Mouse (Mus musculus) neural tube, embryonic 13.5 days (tissue): ENCODE results near the gene 4921509C19Rik. TPM values are rescaled to one million over a fixed set of nuclear protein-coding genes. Genes with fewer than 3 reads are reported as not detected.
"Not testable (repeated sequence)": the region's sequence is repeated elsewhere in the genome, so short reads cannot be mapped to it uniquely, and the experiment has no call there.

Experiments used
- ATAC-seq: fragments of 200-750 bp; cut with Nextera tagmentation; 2 replicates; pipeline ENCODE4 v1.8.0; 2017; ENCODE audit warnings: low read depth, mild to moderate bottlenecking, moderate TSS enrichment, moderate library complexity
- H3K27ac ChIP-seq: fragments of 300-500 bp; sonication (generic); replicated peaks from 2 replicates; pipeline ENCODE4 v1.5.1; 2015; ENCODE audit warnings: moderate library complexity, mild to moderate bottlenecking, inconsistent platforms
- H3K27me3 ChIP-seq: fragments of 300-500 bp; sonication (generic); 2 replicates; pipeline ENCODE4 v1.6.1; 2015; ENCODE audit warnings: mild to moderate bottlenecking, inconsistent platforms
- H3K36me3 ChIP-seq: fragments of 300-500 bp; sonication (generic); 2 replicates; pipeline ENCODE4 v1.6.1; 2015; ENCODE audit warnings: mild to moderate bottlenecking, inconsistent platforms
- H3K4me1 ChIP-seq: fragments of 300-500 bp; sonication (generic); replicated peaks from 2 replicates; pipeline ENCODE4 v1.6.1; 2015; ENCODE audit warnings: inconsistent platforms
- H3K4me2 ChIP-seq: fragments of 300-500 bp; sonication (generic); 2 replicates; pipeline ENCODE4 v1.6.1; 2015; ENCODE audit warnings: inconsistent platforms, mild to moderate bottlenecking, moderate library complexity
- H3K4me3 ChIP-seq: fragments of 300-500 bp; sonication (generic); 2 replicates; pipeline ENCODE4 v1.5.1; 2015; ENCODE audit warnings: mild to moderate bottlenecking, inconsistent platforms
- H3K9ac ChIP-seq: fragments of 300-500 bp; sonication (generic); 2 replicates; pipeline ENCODE4 v1.6.1; 2015; ENCODE audit warnings: moderate library complexity, mild to moderate bottlenecking, inconsistent platforms
- H3K9me3 ChIP-seq: fragments of 300-500 bp; sonication (generic); 2 replicates; pipeline ENCODE4 v1.6.1; 2016; ENCODE audit warnings: inconsistent platforms
- WGBS: fragments of 180-500 bp; shearing (Covaris S2); methylation state at CpG from one replicate; pipeline ENCODE4 v1.1.7; 2015; 5-methylcytosine and 5-hydroxymethylcytosine counted together
- polyA plus RNA-seq: library from polyadenylated mRNA; unstranded; fragments of >200 nt; fragmentation: Nextera tagmentation; extraction: Ambion mirVana; gene quantifications from 2 replicates; pipeline ENCODE4 v1.2.1, GENCODE M21; 2015

4921509C19Rik gene
- polyA plus RNA-seq, 1 experiment from 2014 or later, result not detected

DNA sequence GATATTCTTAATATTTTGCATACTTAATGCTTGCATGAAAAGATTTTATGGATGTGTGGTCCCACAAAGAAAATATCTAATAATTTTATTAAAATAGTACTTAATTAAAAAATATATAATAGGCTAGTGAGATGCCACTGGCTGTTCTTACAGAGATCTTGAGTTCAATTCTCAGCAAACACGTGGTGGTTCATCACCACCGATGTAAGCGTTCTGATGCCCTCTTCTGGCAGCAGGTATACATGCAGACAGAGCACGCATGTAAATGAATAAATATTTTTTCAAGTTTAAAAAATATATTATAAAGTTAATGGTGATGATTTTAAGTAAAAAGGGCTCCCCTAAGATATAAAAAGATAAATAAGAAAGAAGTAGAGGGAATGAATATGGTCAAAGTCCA, 41.8 kb downstream of the 4921509C19Rik start:
- not testable (repeated sequence) for H3K36me3 ChIP-seq, H3K27ac ChIP-seq, H3K4me1 ChIP-seq, H3K27me3 ChIP-seq, H3K4me3 ChIP-seq, H3K9ac ChIP-seq, H3K9me3 ChIP-seq, ATAC-seq, H3K4me2 ChIP-seq
- 59% methylated on average over 4 of the region's 4 CpGs for WGBS

Other genes with a start within 250 kb of the 4921509C19Rik start
- 258 and 272 TPM in 2 replicates for gene Nsfl1c, start 18.0 kb upstream of the 4921509C19Rik start, polyA plus RNA-seq
- gene Fkbp1a, start 66.3 kb upstream of the 4921509C19Rik start, polyA plus RNA-seq, result 637 and 667 TPM in 2 replicates
- 0.68 and 1.1 TPM in 2 replicates for gene Sdcbp2, start 96.5 kb upstream of the 4921509C19Rik start, polyA plus RNA-seq
- 16.6 and 18.3 TPM in 2 replicates for gene Snph, start 156.4 kb upstream of the 4921509C19Rik start, polyA plus RNA-seq
- 0.11 TPM in 1 of 2 replicates, not detected in the other for gene Rad21l, start 192.4 kb upstream of the 4921509C19Rik start, polyA plus RNA-seq
- 16.7 and 20.0 TPM in 2 replicates for gene Tmem74b, start 225.9 kb upstream of the 4921509C19Rik start, polyA plus RNA-seq